Mouse (Mus musculus) cerebellum, adult 9-10 months (tissue): ENCODE results near the gene Rgs4.

Experiments
- DNase-seq: peaks from one replicate; pipeline ENCODE4 v3.0.0; 2022

Rgs4 gene

GRCm38 (mm10) chr1:169747473-169747872 lies at the start of gene Rgs4:
TSS of gene Rgs4 (minus strand) at chr1:169747642.
- peak; percentile 31 for DNase-seq

- DNase-seq = no peak
Observed at GRCm38 (mm10) chr1:169792437-169792836, 45.0 kb upstream of the Rgs4 start.

DNA sequence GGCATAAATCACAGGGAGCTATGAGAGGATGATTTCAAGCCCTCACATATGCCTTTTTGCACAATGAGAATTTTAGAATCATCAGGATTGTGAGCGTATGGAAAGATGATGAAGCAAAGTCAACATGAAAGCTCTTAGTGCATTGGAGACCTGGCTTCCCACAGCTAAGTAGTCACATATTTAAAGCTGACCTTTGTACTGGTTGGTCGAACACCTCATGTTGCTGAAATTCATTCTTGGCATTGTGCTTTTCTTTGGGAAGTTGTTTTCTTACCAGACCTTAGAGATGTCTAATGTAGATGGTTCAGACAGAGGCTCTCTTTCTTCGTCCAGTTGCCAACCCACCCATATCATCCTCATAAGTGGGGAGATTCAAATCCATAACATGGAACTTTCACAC lies 38.5 kb upstream of the Rgs4 start:
- no peak for DNase-seq

- no peak for DNase-seq
Observed at GRCm38 (mm10) chr1:169776566-169776965, 29.1 kb upstream of the Rgs4 start.

GRCm38 (mm10) chr1:169764619-169764955 lies 17.1 kb upstream of the Rgs4 start:
- no peak for DNase-seq

DNA sequence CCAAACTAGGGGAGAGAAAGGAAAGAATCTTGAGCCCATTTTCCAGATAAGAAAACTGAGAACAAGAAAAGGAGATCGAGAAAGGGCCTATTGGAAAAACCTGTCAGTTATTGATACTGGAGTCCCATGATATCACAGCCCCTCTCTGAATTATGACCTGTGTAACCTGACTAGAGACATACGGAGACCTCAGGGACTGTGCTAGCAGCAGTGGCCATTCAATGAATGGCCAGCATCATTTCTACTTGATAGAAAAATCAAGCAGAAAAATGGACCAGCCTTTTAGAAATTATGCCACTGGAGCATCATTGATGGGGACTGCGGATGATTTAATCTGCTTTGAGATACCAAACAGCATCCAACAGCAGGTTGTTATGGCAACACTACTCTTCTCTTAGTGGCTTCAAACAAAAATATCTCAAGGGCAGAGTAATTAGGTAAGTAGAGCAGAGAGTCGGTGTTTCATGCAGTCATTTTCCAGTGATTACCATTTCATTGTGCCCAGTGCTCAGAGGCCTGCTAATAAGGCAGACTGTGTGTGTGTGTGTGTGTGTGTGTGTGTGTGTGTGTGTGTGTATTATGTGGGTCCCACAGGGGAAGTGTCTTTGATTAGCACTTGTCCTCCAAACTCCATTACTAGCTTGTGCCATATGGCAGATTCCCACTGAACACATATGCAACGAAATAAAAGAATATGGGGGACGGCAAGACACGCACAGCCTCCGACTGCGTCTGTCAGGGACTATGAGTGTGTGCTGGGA lies 16.6 kb upstream of the Rgs4 start:
- DNase-seq = no peak

DNA sequence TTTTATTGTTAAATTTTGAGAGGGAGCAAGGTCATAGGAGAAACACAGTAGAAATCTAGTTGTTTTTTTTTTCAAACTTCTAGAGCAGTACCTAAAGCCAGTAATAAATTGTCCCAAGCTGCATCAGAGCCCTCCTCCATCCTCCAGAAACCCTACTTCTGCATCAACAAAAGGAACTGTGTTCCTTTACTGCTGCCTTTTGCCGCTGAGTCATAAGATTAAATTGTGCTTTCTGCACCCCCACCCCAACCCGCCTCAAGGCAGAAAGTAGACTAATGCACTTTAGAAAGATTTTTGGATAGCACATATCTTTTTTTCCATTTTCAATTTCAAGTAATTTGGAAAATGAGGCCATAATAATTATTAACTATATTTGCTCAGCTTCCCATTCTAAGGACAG lies 15.1 kb upstream of the Rgs4 start:
- no peak for DNase-seq

DNA sequence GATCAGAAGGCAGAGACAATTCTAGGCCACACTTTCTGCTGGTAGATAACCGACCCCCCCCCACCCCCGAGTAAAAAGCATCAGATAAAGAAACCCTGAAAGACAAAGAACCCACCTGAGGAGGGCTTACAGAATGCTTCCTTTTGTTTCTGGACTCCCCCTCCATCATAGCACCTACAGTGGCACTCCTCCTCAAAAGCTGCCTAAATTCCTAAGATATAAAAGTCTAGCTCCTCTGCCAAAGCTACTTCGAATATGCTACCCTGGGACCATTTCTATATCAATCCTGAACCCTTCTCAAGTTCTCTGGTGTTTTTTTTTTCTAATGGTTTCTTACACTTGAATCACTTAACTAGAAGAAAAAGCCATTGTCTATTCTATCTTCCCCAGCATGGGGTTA lies 9.1 kb upstream of the Rgs4 start:
- no peak for DNase-seq

DNA sequence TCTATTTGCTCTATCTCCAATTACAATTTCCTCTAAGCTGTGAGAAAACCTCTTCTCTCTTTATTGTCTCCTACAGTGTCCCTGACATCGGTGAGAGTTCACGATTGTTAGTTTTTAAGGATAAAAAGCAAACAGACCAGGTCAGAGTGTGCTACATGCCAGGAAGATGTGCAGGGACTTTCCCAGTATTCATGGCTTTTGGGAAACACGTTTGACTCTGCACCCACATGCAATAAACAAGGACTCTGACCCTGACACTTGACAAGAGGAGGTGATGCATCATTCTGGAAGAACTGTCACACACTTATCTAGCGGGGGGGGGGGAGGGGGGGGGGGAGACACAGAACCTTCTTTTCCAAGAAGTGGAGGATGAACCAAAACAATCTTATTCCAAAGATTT lies 5.0 kb upstream of the Rgs4 start:
- DNase-seq = no peak

DNA sequence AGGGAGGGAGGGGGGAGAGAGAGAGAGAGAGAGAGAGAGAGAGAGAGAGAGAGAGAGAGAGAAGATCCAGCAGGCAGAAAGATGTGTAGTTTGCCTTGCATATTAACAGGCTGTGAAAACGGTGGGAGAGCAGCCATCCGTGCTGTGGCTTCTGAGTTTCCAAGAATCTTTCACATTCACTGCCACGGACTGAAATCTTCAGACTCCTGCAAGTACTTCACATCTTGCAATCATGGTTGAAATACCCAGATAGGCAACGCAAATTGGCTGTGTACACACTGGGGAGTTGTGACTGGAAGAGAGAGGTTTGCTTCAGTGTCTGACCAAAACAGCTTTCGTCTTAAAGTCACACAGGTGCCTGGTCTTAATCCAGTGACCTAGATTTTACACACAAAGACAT lies 997 bp upstream of the Rgs4 start:
- no peak for DNase-seq

DNA sequence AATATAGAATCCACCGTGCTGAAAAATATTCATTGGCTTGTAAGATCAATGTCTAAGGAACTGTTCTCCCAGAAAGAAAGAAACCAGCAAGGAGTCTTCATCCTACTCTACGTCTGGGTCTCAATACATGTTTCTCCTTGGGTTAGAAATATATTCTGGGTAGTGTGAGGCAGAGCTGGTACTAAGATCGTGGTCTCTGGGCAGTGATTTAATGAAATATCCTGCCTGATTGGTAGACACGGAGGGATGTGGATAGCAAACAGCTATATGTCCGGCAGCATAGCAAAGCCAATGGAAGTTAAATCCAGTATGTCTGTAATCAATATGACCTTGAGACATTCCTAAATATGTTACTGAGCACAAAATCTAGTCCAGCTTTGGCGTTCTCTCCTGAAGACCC lies 460 bp upstream of the Rgs4 start:
- DNase-seq = no peak

GRCm38 (mm10) chr1:169741147-169741546 lies 6.3 kb downstream of the Rgs4 start:
- no peak for DNase-seq

GRCm38 (mm10) chr1:169737231-169737630 lies 10.2 kb downstream of the Rgs4 start:
- no peak for DNase-seq

GRCm38 (mm10) chr1:169736139-169736538 lies 11.3 kb downstream of the Rgs4 start:
- no peak for DNase-seq

DNA sequence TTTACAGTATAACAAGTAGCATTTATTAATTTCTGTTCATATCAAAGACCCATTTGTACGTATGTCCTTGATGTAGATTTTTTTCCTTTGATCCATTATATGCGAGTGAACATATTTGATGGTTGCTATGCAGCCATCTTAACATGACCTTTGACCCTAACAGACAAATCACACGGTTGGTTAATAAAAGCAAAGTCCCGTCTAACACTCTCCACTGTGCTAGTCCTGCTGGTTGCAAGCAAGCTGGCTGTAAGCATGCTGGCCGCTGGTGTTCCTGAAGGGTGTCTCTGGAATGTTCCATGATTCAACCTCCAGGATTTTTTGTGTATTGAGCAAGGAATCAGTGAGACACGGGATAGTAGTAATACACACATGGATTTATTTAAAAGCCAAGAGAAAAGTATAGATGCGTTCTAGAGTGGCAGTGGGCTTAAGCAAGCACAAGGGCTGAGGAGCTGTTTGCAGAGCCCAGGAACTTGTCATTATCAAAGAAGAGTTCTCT lies 16.8 kb downstream of the Rgs4 start:
- no peak for DNase-seq

DNA sequence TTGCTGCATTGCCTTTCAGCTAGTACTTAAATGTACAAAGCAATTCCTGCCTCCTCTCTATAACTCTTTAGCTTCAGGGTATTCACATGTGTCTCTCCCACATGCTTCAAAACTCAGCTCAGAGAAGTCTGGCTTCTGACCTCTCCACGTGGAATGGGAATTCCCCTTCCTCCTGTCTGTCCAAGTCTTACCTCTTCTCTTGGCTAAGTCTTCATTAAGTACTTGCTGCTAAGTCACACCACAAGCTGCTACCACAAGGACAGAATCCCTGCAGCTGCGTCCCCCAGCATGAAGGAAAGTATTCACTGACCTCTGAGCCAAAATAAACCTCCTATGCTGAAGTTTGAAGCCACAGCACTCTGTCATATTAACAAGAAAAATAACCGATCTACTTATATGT lies 21.1 kb downstream of the Rgs4 start:
- no peak for DNase-seq

DNA sequence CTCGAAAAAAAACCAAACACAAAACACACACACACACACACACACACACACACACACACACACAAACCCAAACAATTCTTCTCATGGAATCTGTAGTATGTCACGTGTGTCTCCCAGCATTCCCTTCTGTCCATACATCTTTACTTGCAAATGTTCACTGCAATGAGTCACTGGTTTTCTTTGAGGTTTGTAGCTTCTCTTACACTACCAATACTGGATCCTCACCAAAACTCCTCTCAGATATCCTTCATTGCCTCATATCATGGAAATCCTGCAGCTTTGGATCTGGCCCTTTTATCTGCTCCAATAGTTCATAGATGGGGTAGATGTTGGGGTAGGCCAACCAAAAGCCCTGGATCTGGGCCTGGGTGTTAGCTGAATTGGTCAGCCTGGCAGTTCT lies 25.6 kb downstream of the Rgs4 start:
- no peak for DNase-seq

GRCm38 (mm10) chr1:169704395-169705087 lies 42.9 kb downstream of the Rgs4 start:
- DNase-seq = no peak

DNA sequence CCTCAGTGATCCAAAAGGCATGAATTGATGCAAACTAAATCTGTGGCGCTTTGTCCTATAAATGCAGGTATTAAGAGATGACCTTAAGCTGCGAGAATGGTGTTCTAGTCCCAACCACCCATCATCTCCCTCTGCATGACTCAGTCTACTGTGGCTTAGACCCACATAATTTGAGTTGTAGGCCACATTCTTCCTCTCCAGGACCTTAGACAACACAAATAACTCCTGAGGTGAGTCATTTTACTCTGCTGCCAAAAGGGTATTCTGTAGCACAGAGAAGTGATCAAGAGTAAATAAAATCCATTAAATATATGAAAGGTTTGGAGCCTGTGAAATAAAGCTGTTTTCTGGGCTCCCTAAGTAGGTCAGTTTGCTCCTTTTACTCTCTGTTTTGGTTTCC lies 48.3 kb downstream of the Rgs4 start:
- DNase-seq = no peak

GRCm38 (mm10) chr1:169697236-169697635 lies 50.2 kb downstream of the Rgs4 start:
- DNase-seq = no peak

DNA sequence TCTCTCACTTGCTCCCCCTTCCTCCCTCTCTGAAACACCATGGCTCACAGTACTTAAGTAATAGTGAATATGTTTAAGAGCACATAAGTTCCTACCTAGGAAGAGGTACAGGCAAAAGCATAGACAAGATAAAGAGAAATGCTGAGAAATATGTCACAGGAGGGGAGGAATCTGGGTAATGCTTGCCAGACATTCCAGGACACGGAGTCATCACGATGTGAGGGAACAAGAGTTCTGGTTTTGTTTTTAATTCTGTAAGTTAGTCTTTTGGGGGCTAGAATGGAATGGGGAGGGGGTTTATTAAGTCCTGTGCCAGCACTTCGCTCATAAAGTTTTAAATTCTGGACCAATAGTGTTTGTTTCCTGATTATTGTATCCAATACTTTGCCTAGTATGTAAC lies 52.1 kb downstream of the Rgs4 start:
- no peak for DNase-seq

- DNase-seq = no peak
Observed at GRCm38 (mm10) chr1:169693537-169693936, 53.9 kb downstream of the Rgs4 start.

- no peak for DNase-seq
Observed at GRCm38 (mm10) chr1:169693040-169693439, 54.4 kb downstream of the Rgs4 start.
